Mouse (Mus musculus): ENCODE data around the gene Vamp4.

Gene Vamp4

GRCm38 (mm10) chr1:162646083-162646686 lies 75.9 kb downstream of the Vamp4 start:
- DNase-seq (ENCODE audit: low read depth, low spot score): peak; percentile 41

- DNase-seq (ENCODE audit: low read depth, low spot score): no peak
Observed at GRCm38 (mm10) chr1:162648416-162648815, 78.1 kb downstream of the Vamp4 start.
